Mouse (Mus musculus): Measurements from ENCODE around the gene Sorcs2.

Gene Sorcs2

DNA sequence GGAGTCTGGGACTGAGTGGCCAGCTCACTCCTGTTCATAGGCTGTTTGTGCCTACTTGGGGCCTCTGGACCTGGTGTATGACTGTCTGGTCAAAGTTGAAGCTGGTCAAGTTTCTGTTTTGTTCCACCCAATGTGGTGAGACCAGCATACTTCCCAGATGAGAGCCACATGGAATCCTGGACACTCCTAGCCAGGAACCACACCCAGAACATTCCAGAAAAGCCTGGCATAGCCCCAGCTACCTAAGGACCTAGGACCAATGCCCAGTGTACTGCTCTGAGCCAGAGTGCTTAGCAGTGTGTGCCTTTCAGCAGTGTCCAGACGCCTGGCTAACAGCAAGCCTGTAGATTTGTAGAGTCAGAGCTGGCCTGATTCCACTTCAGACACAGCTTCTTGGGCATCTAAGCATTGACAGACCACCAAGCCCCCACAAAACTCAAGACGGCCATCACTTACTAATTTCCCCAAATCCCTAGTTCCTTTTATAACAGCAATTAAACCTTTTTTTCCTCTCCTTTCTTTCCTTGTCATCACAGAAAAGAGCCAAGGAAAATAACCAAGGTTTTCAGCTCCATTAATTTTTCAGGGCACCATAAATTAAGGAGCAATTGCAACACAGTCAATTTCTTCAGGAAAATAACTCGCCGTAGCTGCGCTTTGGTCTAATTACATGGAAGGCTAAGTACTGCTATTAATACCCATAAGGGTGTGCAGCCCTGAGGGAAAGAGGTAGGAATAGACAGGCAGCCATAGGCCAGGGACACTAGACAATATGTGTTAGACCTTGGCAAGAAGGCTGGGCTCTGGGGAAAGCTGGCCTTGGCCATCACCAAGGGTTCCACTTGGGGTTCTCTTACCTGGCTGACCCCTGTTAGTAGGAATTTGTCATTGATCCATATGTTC, 322.5 kb downstream of the Sorcs2 start:
- peak; percentile 100 for DNase-seq (ENCODE audit: low read depth, low spot score)

DNA sequence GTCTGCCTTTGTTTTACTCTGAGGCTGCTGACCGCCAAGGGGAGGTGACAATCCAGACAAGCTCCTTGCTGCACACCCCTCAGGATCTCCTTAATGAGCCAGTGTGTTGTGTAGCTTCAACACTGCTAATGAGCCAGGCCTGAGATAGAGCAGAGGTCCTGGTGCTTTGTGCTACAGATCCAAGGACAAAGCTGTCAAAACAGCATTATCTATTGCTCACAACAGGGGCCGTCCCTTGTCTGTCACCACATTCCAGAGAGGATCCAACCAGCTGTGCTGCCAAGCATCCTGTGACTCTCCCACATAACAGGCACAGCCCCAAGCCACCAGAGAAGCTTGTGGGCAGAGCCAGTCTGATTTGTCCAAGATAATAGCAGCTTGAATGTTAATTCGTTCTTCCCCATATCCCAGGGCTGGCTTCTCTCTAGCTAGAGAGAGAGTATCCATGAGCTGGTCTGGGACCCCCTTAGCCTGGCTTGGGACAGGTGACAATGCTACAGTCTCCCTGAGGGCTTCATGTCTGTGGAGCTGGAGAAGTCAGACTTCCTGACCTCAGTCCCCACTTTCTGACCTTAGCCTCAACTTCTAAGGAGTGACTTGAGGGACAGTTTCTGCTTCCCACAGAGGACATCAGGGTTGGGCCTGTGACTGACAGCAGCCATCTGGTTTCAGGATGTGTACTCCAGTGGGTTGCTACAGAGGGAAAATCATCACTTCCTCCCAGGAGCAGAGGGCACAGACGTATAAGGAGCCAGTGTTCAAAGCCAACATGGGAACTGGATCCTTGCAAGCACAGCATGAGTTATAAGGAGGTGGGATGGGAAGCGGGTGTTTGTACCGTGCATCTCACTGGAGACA, 328.2 kb downstream of the Sorcs2 start:
- peak; percentile 78 for DNase-seq (ENCODE audit: low read depth, low spot score)

DNA sequence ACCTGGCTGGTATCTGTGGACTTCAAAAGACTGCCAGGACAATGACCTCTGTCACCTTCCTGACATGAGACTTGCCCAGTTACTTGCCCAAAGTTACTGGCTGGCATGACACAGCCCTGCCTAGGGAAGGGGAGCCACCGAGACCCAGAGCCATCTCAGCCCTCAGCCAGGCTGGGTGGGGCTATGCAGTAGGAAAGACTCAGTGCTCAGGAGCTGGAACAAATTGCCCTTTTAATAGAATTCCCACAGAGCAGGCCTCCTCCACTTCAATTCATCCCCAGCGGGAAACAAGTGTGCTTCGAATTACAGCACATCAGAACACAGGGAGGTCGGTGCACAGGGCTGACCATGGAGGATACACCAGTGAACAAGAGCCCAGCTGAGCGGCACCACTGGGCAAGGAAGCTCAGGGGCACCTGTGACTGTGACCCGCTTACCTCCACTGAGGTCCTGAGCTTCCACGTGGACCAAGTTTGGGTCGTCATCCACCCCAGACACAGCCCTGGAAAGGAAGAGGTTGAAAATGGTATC, 330.2 kb downstream of the Sorcs2 start:
- no peak for DNase-seq (ENCODE audit: low read depth, low spot score)

DNA sequence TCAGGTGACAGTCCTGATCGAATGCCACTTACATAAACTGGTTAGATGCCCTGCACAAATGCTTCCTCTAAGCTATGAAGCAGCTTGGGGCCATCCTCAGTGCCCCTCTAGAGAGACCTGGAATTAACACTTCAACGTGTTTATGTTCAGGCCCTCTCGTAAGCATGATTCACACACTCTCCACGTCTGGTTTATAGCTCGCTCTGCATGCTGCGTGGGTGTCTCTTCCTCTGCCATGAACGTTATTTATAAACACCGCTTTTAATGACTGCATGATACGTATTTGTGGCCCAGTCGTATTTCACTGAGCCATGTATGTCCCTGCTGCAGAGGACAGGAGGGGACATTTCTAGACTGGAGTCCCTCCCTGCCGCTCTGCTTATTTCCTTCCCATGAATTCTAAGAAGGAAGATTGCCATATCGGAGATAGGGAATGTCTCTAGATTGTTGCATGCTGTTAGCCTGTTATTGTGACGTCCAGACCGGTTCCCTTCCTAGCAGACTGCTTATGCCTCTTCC, 340.1 kb downstream of the Sorcs2 start:
- no peak for DNase-seq (ENCODE audit: low read depth, low spot score)

DNA sequence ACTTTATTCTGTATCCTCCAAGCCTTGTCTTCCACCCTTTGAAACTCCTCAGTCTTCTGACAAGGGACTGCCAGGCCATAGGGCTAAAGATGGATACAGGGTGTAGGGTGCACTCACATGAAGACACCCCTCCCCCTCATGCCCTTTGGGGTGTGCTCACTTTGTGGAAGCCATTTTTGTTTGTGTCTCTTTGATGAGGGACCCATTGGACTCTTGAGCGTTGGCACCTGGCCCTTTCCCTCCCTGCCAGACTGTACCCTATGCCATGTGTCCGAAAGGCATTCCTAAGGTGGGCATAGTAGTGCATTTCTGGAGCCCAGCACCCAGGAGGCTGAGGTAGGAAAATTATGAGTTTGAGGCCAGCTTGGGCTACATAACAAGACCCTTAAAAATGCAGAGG, 341.0 kb downstream of the Sorcs2 start:
- no peak for DNase-seq (ENCODE audit: low read depth, low spot score)

DNA sequence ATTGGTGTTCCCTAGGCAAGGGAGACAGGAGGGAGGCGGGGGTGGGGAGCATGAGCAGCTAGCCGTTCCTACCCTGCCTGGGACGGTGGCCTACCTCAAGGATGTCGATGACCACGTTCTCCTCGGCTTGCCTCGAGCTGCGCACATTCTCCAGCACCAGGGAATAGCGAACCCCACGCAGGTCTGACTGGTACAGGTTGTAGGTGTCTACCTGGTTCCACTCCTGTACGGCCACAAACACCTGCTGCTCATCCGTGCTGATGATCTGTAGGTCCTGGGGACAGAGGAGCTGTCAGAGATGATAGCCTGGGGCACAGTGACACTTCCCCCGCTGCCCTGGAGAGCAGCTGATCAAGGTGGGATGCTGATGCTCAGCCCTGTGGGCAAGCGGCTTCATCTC, 342.1 kb downstream of the Sorcs2 start:
- DNase-seq (ENCODE audit: low read depth, low spot score) = no peak

DNA sequence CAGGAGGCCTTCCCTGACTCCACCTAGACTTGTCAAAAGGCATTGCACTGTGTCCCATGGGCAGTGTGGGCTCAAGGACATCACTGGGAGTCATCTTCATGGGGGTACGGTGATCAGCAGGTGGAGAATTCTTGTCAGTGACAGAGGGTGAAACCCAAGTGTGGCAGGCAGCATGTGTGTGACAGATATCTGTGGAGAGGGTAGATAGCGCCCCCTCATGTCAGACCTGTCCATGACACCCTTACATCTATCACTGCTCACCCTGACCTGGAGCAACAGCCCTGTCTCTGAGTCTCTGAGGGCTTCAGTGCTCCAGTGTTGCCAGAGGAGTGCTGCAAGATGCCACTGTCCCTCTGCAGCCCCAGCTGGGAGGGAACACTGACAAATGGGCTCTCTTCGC, 343.4 kb downstream of the Sorcs2 start:
- DNase-seq (ENCODE audit: low read depth, low spot score) = no peak

DNA sequence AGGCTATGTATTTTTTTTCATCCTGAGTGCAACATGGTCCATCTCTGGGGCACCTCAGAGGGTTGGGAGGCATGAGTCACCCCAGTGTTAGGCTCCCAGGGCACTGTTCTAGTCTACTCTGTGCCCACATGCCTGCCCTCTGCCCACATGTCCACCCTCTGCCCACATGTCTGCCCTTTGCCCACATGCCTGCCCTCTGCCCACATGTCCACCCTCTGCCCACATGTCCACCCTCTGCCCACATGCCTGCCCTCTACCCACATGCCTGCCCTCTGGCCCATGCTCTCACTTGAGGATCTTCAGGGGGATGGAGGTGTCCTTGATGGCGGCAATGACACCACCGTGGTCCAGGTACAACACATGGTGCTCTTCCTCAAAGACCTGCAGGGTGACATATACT, 354.8 kb downstream of the Sorcs2 start:
- DNase-seq (ENCODE audit: low read depth, low spot score) = peak; percentile 48

DNA sequence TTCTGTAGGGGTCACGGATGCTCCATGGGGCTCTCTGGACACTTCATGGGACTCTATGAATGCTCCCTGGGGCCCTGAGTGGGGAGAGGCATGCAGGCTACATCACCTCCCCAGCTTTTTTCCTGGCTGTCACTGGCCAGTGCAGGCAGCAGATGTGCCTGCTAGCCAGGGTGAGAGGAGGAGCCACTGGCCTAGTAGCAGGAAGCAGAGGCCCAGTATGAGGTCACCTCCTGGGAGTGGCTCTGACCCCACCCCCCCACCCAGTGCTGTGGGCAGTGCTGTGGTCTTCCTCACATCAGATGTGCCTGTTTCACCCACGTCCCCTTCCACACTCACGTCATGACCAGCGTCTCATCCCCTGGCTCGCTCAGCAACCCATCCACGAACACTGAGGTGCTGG, 356.2 kb downstream of the Sorcs2 start:
- peak; percentile 56 for DNase-seq (ENCODE audit: low read depth, low spot score)

DNA sequence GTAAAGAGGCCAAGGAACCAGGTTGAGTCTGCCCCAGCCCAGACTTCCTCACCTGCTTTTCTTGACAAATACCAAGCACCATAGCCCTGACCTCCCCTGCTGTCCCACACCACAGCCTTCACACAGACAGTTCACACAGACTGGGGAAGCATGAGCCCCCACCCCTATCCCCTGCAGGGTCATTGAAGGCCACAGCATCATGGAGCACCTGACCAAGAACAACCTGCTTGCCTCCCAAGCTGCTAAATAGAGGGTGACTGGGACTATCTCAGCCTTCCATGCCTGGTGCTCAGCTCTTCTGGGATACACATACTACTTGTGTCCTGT, 356.7 kb downstream of the Sorcs2 start:
- DNase-seq (ENCODE audit: low read depth, low spot score) = no peak

DNA sequence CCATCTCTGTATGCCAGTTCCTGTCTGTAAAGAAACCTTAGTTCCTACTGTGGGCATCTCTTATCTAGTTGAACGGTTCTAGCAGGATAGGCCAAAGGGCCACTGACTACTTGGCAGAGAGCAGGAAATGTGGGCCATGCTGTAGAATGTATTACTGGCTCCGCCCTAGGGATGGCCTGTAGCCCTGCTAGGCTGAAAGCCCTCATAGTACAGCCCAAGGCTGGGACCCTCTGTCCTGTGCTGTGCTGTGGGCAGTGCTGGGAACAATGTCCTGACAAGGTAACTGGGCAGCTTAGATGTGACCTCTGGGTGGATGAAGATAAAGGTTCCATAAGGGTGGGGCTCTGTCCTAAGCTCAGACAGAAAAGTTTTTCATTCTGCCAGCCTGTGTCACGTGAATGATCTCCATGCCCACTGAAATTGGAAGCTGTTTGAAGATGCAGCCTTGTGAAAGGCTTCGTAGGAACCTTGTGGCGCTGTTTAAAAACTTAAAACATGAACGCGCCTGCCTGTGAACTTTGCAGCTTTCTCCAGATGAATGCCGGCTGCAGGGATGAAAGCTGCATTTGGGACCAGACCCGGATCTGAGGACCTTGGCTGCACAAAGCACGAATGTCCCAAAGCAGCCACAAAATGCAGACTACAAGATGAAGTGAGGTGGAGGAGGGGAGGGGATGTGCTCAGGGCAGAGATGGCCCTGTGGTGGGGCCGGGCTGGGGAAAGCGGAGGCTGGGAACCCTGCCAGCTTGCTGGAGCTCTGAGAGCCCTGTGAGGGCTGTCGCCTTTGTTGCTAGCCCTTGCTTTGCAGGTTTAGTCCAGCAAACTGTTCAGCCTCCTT, 357.3 kb downstream of the Sorcs2 start:
- DNase-seq (ENCODE audit: low read depth, low spot score) = peak; percentile 26

DNA sequence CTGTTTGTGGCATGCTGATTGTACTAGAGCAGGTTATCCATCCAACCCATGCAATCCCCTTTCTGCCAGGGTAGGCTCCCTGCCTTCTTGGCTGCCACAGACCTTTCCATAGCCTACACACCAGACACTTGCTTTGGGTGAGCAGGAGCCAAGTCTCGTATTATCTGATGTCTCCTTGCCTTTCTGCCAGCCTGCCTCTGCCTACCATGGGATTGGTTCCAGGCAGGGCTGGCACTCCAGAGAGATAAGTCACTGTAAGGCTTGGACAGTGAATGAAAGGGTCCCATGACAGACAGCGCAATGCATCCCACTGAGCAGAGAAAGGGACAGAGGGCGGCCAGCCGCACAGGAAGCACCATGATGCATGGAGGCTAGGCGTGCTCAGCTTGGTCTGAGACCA, 358.3 kb downstream of the Sorcs2 start:
- DNase-seq (ENCODE audit: low read depth, low spot score) = no peak

DNA sequence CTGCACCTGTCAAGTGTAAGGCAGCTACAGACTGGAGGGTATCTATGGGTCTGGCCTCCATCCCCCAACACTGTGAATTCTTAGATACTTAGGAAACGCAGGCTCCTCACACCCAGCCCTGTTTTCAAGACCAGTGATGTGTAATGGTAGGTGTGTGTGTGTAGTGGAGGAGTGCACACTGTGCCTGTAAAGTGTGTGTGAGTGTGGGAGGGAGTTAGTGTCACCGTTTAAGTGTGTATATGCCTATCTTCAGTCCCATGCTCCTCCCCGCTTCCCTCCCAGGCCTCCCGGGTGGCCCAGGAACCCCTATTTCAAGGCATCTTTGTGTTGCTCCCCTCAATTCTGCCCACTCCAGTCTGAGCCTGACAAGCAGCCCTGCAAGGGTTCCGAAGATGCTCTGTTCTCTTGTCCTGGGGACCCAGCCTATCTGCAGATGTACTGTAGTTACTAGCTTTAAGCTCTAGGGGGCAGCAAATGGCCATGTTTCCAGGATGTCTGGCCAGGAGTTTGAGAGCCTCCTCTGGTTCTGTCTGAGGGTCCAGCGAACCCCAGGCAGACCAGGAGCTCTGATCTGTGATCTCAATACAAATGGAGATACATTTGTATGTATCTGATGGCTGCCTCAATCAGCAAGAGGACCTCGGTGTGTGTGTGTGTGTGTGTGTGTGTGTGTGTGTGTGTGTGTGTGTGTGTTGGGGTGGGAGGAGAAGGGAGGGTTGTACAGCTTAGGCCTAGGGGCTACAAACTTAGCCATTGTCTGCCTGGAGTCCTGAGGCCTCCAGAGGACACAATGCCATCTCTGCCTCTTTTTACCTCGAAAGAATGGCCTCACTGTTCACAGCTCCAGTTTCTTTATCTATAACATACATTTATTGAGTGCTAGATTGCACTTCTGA, 364.2 kb downstream of the Sorcs2 start:
- DNase-seq (ENCODE audit: low read depth, low spot score) = peak; percentile 87

DNA sequence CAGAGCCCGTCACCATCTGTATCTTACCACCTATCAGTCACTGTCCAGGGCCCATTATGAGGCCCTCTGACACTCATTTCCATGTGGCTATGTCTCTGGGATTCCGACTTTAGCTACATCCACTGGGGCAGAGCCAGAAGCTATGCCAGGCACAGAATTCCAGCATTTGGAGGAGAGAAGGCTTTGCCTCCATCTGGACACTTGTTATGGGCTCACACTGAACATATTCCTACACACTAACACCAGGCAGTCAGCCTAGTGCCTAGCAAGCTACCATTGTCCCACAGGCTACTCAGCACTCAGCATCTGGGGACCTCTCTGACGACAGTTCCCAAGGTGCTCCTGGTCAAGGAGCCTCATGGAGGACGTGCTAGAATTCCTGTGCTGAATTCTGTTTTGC, 372.9 kb downstream of the Sorcs2 start:
- no peak for DNase-seq (ENCODE audit: low read depth, low spot score)

DNA sequence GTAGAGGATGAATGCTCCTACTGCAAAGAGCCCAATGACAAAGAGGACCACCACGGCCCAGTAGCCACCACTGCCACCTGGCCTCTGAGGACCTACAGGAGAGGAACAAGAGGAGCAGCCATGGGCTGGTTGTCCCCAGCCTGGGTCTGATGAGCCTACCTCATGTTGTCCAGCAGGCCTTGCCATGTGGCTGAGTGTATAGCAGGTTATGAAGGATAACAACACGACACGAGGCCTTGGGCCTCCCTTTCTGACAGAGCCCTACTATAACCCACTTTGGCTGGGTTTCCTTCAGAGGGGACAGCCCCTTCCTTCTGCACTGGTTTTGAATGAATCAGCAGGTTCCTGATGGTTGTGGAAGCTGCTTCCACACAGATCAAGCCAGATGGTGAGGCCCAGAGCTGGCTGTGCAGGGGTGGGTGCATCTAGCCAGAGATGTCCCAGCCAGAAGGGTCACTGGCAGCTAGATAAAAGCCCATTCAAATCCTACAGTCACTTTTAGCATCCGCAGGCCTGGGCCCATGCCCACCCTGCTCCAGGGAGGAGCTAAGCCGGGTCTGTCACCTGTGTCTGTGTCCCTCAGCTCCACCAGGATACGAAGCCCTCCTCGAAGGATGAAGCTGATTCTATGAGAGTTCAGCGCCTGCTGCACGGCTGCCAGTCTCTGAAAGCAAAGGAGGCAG, 373.8 kb downstream of the Sorcs2 start:
- DNase-seq (ENCODE audit: low read depth, low spot score) = no peak

DNA sequence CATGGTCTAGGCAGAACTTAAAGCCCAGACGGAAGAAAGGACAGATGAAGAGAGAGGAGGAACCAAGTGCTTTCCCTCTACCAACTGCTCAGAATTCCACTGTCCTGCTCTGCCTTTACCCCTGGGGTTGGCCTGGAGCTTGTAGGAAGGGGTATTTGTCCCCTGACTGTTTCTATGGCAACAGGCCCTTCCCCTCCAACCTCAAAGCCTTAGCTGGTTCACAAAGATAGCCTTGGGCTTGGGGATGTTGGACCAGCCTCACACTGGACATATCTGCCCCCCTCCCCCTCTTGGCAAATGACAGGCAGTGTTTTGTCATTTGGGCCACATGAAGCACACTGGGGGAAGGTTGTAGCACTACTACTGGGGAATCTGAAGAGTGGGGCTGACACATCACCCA, 375.6 kb downstream of the Sorcs2 start:
- DNase-seq (ENCODE audit: low read depth, low spot score) = no peak

DNA sequence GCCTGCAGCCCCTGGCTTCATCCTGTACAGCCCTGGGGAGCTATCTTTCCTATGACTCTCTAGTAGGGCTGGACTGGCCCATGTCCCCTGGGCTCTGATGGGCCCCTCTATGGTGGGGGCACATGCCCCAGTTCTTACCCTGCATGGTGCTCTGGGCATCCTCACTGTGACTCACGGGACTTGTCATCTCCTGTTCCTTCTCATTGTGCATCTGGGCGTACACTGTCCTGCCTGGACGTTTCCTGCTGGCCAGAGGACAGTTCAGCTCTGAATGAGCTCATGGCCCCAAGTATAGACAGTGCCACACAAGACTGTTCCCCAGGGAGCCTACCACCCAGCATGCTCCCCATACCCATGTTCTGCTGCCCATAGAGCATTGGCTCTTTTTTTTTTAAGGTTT, 376.8 kb downstream of the Sorcs2 start:
- DNase-seq (ENCODE audit: low read depth, low spot score) = no peak

DNA sequence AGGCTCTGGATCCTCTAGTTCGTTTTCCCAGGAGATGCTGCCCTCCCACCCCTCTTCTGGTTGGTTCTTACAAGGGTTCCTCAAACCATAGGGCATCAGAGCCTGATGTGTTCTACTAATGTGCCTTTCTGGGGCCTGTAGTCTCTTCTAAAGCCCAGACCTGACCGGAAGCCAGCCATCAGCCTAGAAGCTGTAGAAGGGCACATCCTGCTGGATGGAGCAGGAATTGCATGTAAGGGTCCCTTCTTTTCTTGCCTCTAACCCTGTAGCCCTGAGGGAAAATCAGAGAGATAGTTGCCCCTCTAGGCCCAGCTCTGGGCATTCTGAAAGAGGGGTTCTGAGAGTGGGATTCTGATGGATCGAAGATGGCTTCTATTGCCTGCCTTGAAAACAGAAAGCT, 379.6 kb downstream of the Sorcs2 start:
- peak; percentile 79 for DNase-seq (ENCODE audit: low read depth, low spot score)

DNA sequence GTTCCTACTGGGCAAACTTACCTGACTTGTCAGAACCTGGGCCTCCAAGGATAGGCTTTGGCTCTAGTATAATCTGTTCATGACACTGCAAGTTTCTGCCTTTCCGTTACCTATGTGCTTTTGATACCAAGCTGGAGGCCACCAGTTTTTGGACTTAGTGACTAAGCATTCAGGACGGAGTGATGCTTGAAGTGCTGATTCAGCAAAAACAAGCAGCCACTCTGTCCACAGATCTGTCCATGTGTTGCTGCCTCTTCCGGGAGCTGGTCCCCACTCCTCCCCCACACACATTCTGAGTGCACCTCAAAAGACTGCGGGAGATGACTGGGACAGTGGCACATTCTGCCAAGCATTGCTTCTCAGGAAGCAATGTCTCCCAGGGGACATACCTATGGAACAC, 388.5 kb downstream of the Sorcs2 start:
- DNase-seq (ENCODE audit: low read depth, low spot score) = no peak

DNA sequence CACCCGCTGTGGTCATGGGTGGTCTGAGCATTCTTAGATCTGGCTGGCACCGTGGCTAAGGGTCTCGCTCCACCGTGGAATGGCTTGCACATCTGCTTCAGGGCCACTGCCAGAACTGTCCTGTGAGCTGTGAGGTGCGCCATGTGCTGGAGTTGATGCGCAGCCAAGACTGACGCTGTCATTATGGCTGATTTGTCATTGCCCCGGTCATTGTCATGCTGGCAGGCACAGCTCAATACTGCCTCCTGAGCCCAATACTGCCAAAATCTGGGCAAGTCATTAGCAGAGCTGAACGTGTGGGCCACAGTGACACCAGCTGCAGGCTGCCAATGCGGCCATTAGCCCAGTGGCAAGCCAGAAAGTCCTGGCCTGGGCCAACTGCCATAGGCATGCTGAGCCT, 390.3 kb downstream of the Sorcs2 start:
- no peak for DNase-seq (ENCODE audit: low read depth, low spot score)

All from 3T3-L1 (cell line).